Mouse (Mus musculus): ENCODE data around the gene Itih3. TPM values are rescaled to one million over a fixed set of nuclear protein-coding genes. Genes with fewer than 3 reads are reported as not detected.

The Itih3 gene
- polyA plus RNA-seq, 1 experiment, result 0.02 TPM

GRCm38 (mm10) chr14:30885298-30885697, 38.3 kb downstream of the Itih3 start:
- H3K9me3 ChIP-seq (ENCODE audit: control insufficient read depth, low read length), result no peaks in the 10 kb centered on the region
- no peak overlapping the region for H3K4me3 ChIP-seq (replicated peaks)
- H3K27me3 ChIP-seq (ENCODE audit: control insufficient read depth), result no peaks in the 10 kb centered on the region
- H3K4me1 ChIP-seq (ENCODE audit: control insufficient read depth), result no peaks in the 10 kb centered on the region; the same call in 1 of the 2 replicates
- H3K36me3 ChIP-seq (ENCODE audit: control insufficient read depth), result peaks cover 1% of the 10 kb centered on the region; the same call in 1 of the 2 replicates
- no peak for TF ChIP-seq GATA1 (IDR thresholded peaks at IDR 0.05; ENCODE audit: low read length)
- no peak for TF ChIP-seq TAL1 (IDR thresholded peaks at IDR 0.05; ENCODE audit: low read length)

GRCm38 (mm10) chr14:30881718-30882108, 41.8 kb downstream of the Itih3 start:
- no peaks in the 10 kb centered on the region for H3K4me1 ChIP-seq (ENCODE audit: control insufficient read depth)
- peaks cover 4% of the 10 kb centered on the region for H3K36me3 ChIP-seq (ENCODE audit: control insufficient read depth)
- H3K4me3 ChIP-seq (replicated peaks), result no peak overlapping the region
- no peaks in the 10 kb centered on the region for H3K27me3 ChIP-seq (ENCODE audit: control insufficient read depth)
- no peaks in the 10 kb centered on the region for H3K9me3 ChIP-seq (ENCODE audit: control insufficient read depth, low read length)
- TF ChIP-seq GATA1 (IDR thresholded peaks at IDR 0.05; ENCODE audit: low read length), result no peak
- no peak for TF ChIP-seq TAL1 (IDR thresholded peaks at IDR 0.05; ENCODE audit: low read length)

- H3K4me1 ChIP-seq (ENCODE audit: control insufficient read depth), result no peaks in the 10 kb centered on the region; the same call in 1 of the 2 replicates
- H3K9me3 ChIP-seq (ENCODE audit: control insufficient read depth, low read length), result no peaks in the 10 kb centered on the region
- no peak overlapping the region for H3K4me3 ChIP-seq (replicated peaks)
- TF ChIP-seq TAL1 (IDR thresholded peaks at IDR 0.05; ENCODE audit: low read length) (no peak), GATA1 (IDR thresholded peaks at IDR 0.05; ENCODE audit: low read length) (no peak)
- H3K27me3 ChIP-seq (ENCODE audit: control insufficient read depth), result no peaks in the 10 kb centered on the region
- H3K36me3 ChIP-seq (ENCODE audit: control insufficient read depth), result peaks cover 10% of the 10 kb centered on the region
These were observed 42.5 kb downstream of the Itih3 start for GRCm38 (mm10) chr14:30880811-30881717.

- no peak for TF ChIP-seq TAL1 (IDR thresholded peaks at IDR 0.05; ENCODE audit: low read length)
- TF ChIP-seq GATA1 (IDR thresholded peaks at IDR 0.05; ENCODE audit: low read length), result no peak
- H3K9me3 ChIP-seq (ENCODE audit: control insufficient read depth, low read length), result no peaks in the 10 kb centered on the region
- H3K27me3 ChIP-seq (ENCODE audit: control insufficient read depth), result no peaks in the 10 kb centered on the region
- H3K4me3 ChIP-seq (replicated peaks), result no peak overlapping the region
- peaks cover 8% of the 10 kb centered on the region for H3K4me1 ChIP-seq (ENCODE audit: control insufficient read depth)
- peaks cover 18% of the 10 kb centered on the region for H3K36me3 ChIP-seq (ENCODE audit: control insufficient read depth)
These were observed 43.3 kb downstream of the Itih3 start for GRCm38 (mm10) chr14:30880251-30880650.

GRCm38 (mm10) chr14:30879794-30880193, 43.8 kb downstream of the Itih3 start:
- H3K4me1 ChIP-seq (ENCODE audit: control insufficient read depth), result peaks cover 11% of the 10 kb centered on the region
- no peaks in the 10 kb centered on the region for H3K9me3 ChIP-seq (ENCODE audit: control insufficient read depth, low read length)
- TF ChIP-seq TAL1 (IDR thresholded peaks at IDR 0.05; ENCODE audit: low read length) (no peak), GATA1 (IDR thresholded peaks at IDR 0.05; ENCODE audit: low read length) (no peak)
- no peak overlapping the region for H3K4me3 ChIP-seq (replicated peaks)
- H3K36me3 ChIP-seq (ENCODE audit: control insufficient read depth), result peaks cover 20% of the 10 kb centered on the region
- no peaks in the 10 kb centered on the region for H3K27me3 ChIP-seq (ENCODE audit: control insufficient read depth)

- H3K9me3 ChIP-seq (ENCODE audit: control insufficient read depth, low read length), result no peaks in the 10 kb centered on the region
- TF ChIP-seq TAL1 (IDR thresholded peaks at IDR 0.05; ENCODE audit: low read length) (no peak), GATA1 (IDR thresholded peaks at IDR 0.05; ENCODE audit: low read length) (no peak)
These were observed 44.5 kb downstream of the Itih3 start, which contains the start of gene Mustn1 for GRCm38 (mm10) chr14:30878958-30879571. TSS of gene Mustn1 (plus strand) at chr14:30879200.

GRCm38 (mm10) chr14:30877827-30878226, 45.7 kb downstream of the Itih3 start:
- H3K36me3 ChIP-seq (ENCODE audit: control insufficient read depth), result peaks cover 38% of the 10 kb centered on the region
- H3K4me1 ChIP-seq (ENCODE audit: control insufficient read depth), result peaks cover 15% of the 10 kb centered on the region
- no peaks in the 10 kb centered on the region for H3K27me3 ChIP-seq (ENCODE audit: control insufficient read depth)
- TF ChIP-seq TAL1 (IDR thresholded peaks at IDR 0.05; ENCODE audit: low read length) (no peak), GATA1 (IDR thresholded peaks at IDR 0.05; ENCODE audit: low read length) (no peak)
- H3K4me3 ChIP-seq (replicated peaks), result no peak overlapping the region
- H3K9me3 ChIP-seq (ENCODE audit: control insufficient read depth, low read length), result no peaks in the 10 kb centered on the region

More at GRCm38 (mm10) chr14:30878958-30879571, 44.5 kb downstream of the Itih3 start, which contains the start of gene Mustn1:
- H3K4me3 ChIP-seq (replicated peaks), result no peak within 1 kb of the TSS
- H3K27me3 ChIP-seq (ENCODE audit: control insufficient read depth), result no peaks in the 10 kb centered on the region
- peaks cover 26% of the 10 kb centered on the region for H3K36me3 ChIP-seq (ENCODE audit: control insufficient read depth)
- peaks cover 15% of the 10 kb centered on the region for H3K4me1 ChIP-seq (ENCODE audit: control insufficient read depth)

- Histone ChIP-seq H3K36me3 (ENCODE audit: control insufficient read depth) (peaks cover 44% of the 10 kb centered on the region), H3K4me1 (ENCODE audit: control insufficient read depth) (peaks cover 15% of the 10 kb centered on the region), H3K4me3 (replicated peaks) (no peak overlapping the region), H3K9me3 (ENCODE audit: control insufficient read depth, low read length) (no peaks in the 10 kb centered on the region), H3K27me3 (ENCODE audit: control insufficient read depth) (no peaks in the 10 kb centered on the region)
- TF ChIP-seq GATA1 (IDR thresholded peaks at IDR 0.05; ENCODE audit: low read length), result no peak
- no peak for TF ChIP-seq TAL1 (IDR thresholded peaks at IDR 0.05; ENCODE audit: low read length)
These were observed 47.1 kb downstream of the Itih3 start for GRCm38 (mm10) chr14:30876451-30876850.

- Histone ChIP-seq H3K4me3 (replicated peaks) (no peak overlapping the region), H3K36me3 (ENCODE audit: control insufficient read depth) (peaks cover 49% of the 10 kb centered on the region), H3K9me3 (ENCODE audit: control insufficient read depth, low read length) (no peaks in the 10 kb centered on the region), H3K27me3 (ENCODE audit: control insufficient read depth) (no peaks in the 10 kb centered on the region), H3K4me1 (ENCODE audit: control insufficient read depth) (peaks cover 15% of the 10 kb centered on the region)
- TF ChIP-seq GATA1 (IDR thresholded peaks at IDR 0.05; ENCODE audit: low read length) (no peak), TAL1 (IDR thresholded peaks at IDR 0.05; ENCODE audit: low read length) (no peak)
These were observed 47.6 kb downstream of the Itih3 start for GRCm38 (mm10) chr14:30875955-30876354.

Data from erythroblast, embryonic 14.5 days (primary cell).